Mouse (Mus musculus): ENCODE results near the gene Chn2. TPM values are rescaled to one million over a fixed set of nuclear protein-coding genes. Genes with fewer than 3 reads are reported as not detected.

Chn2 gene
- polyA plus RNA-seq, 1 experiment, result 574 TPM

DNA sequence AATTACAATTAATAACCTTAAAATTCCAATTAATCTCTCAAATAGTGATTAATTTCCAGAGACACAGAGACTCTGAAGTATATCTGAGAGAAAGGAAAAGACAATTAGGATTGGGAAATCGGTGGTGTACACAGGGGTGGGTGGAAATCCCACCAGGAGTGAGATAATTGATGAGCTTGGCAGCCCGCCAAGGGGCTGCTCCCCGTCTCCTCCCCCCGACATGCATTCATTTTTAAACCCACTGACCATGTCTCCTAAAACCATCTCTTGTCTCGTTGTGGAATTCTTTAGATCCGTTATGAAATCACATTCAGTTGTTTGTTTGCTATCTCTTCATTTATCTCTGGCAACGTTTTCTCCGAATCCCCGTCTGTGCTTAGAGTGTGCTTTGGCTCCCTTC lies 22.0 kb downstream of the Chn2 start:
- WGBS, result 5% methylated on average over 9 of the region's 9 CpGs
- peak overlapping the region; percentile 63 for H3K27ac ChIP-seq (ENCODE audit: insufficient read depth, low read length)
- TF ChIP-seq POLR2A (IDR thresholded peaks at IDR 0.05; ENCODE audit: borderline replicate concordance, insufficient read depth, low read length) (no peak), CTCF (IDR thresholded peaks at IDR 0.05; ENCODE audit: borderline replicate concordance, insufficient read depth, low read depth, low read length) (no peak)
- no peak for DNase-seq
- no peaks in the 10 kb centered on the region for H3K27me3 ChIP-seq (ENCODE audit: control insufficient read depth, insufficient read depth, low read length)
- peaks cover 42% of the 10 kb centered on the region for H3K4me1 ChIP-seq (ENCODE audit: control insufficient read depth, insufficient read depth, low read length)
- peak overlapping the region; percentile 19 for H3K4me3 ChIP-seq (replicated peaks; ENCODE audit: insufficient read depth, low read depth, low read length)

DNA sequence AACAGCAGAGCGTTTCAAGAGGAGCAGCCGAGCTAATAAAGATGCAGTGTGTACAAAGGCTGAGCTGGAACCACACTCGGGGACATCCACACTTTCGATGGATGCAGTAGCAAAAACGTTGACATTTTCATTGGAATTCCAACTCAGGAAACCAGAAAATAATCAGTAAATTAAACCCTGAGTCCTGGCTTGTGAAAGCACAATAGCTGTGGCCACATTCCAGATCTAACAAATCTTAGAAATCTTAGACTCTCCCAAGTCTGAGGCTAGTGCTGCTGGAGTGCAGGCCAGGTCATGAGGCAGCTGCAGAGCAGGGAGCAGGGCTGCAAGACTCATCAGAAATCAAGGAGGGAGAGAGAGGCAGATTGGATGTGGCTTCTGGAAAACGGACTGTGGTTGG lies 24.5 kb downstream of the Chn2 start:
- no peaks in the 10 kb centered on the region for H3K27me3 ChIP-seq (ENCODE audit: control insufficient read depth, insufficient read depth, low read length)
- 28% methylated on average over 6 of the region's 6 CpGs for WGBS
- TF ChIP-seq CTCF (IDR thresholded peaks at IDR 0.05; ENCODE audit: borderline replicate concordance, insufficient read depth, low read depth, low read length) (no peak), POLR2A (IDR thresholded peaks at IDR 0.05; ENCODE audit: borderline replicate concordance, insufficient read depth, low read length) (no peak)

DNA sequence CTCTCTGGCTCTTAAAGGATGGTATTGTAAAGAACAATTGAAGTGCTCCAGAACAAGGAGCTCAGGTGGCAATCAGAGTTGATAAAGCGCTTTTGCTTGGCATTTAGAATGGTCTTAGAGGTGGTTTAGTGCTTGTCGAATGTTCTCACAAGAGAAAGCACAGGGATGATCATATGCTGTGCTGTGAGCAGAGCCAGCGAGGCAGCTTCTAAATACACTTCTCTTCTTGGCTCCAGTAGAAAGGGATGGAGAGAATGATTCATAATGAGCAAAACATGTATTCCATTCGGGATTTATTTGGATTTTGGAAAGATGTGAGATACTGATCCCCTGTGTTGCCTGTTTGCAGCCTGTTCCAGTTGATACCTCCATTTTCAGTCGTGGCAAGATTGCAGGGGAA lies 28.0 kb downstream of the Chn2 start:
- peaks cover 34% of the 10 kb centered on the region for H3K4me1 ChIP-seq (ENCODE audit: control insufficient read depth, insufficient read depth, low read length)
- WGBS, result 23% methylated on average over 5 of the region's 5 CpGs
- TF ChIP-seq CTCF (IDR thresholded peaks at IDR 0.05; ENCODE audit: borderline replicate concordance, insufficient read depth, low read depth, low read length), result no peak
- no peak for TF ChIP-seq POLR2A (IDR thresholded peaks at IDR 0.05; ENCODE audit: borderline replicate concordance, insufficient read depth, low read length)
- no peak for DNase-seq
- H3K4me3 ChIP-seq (replicated peaks; ENCODE audit: insufficient read depth, low read depth, low read length), result no peak overlapping the region
- H3K27ac ChIP-seq (ENCODE audit: insufficient read depth, low read length), result peak overlapping the region; percentile 71
- no peaks in the 10 kb centered on the region for H3K27me3 ChIP-seq (ENCODE audit: control insufficient read depth, insufficient read depth, low read length)

More for the DNA sequence above, 24.5 kb downstream of the Chn2 start:
- H3K27ac ChIP-seq (ENCODE audit: insufficient read depth, low read length), result peak overlapping the region; percentile 34; the same call in 1 of the 2 replicates
- no peak for DNase-seq
- H3K4me3 ChIP-seq (replicated peaks; ENCODE audit: insufficient read depth, low read depth, low read length), result no peak overlapping the region
- peaks cover 38% of the 10 kb centered on the region for H3K4me1 ChIP-seq (ENCODE audit: control insufficient read depth, insufficient read depth, low read length)

DNA sequence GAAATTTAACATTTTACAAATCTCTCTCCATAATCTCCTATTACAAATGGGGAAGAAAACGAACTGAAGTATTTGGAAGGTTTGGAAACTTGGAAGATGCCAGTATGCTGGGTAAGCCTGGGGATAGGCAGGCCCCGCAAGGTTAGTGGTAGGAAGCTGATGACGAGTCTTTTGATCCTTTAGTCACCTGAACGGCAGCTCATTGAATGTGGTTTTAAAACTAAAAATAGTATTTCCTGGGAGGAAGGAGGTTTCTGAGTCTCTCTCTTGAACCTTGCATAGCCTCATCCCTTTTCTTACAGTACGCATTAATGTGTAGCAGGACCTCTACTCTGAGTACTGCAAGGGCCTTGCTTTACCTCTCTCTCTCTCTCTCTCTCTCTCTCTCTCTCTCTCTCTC lies 29.5 kb downstream of the Chn2 start:
- Histone ChIP-seq H3K4me1 (ENCODE audit: control insufficient read depth, insufficient read depth, low read length) (peaks cover 39% of the 10 kb centered on the region), H3K27me3 (ENCODE audit: control insufficient read depth, insufficient read depth, low read length) (no peaks in the 10 kb centered on the region), H3K27ac (ENCODE audit: insufficient read depth, low read length) (peak overlapping the region; percentile 93; the same call in 1 of the 2 replicates), H3K4me3 (replicated peaks; ENCODE audit: insufficient read depth, low read depth, low read length) (no peak overlapping the region)
- WGBS, result 39% methylated on average over 5 of the region's 5 CpGs
- no peak for DNase-seq
- TF ChIP-seq CTCF (IDR thresholded peaks at IDR 0.05; ENCODE audit: borderline replicate concordance, insufficient read depth, low read depth, low read length), result no peak
- TF ChIP-seq POLR2A (IDR thresholded peaks at IDR 0.05; ENCODE audit: borderline replicate concordance, insufficient read depth, low read length), result no peak

DNA sequence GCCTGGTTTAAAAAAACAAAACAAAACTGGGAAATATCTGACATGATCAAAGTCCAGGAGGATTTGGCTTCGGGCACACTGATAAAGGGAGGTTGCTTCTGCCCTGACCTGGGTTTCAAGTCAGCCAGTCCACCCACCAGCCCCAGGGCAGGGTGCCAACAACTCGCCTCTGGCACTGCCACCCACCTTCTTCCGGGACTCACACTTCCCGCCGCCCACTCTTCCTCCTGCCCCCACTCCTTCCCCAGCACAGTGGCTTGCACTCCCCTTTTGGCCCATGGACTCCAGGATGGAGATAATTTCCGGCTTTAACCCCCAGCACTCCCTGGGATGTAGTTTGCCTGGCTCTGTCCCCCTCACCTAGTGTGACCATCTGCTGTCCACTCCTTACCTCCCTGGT lies 31.4 kb downstream of the Chn2 start:
- Histone ChIP-seq H3K4me1 (ENCODE audit: control insufficient read depth, insufficient read depth, low read length) (peaks cover 54% of the 10 kb centered on the region), H3K27ac (ENCODE audit: insufficient read depth, low read length) (peak overlapping the region; percentile 86), H3K4me3 (replicated peaks; ENCODE audit: insufficient read depth, low read depth, low read length) (no peak overlapping the region), H3K27me3 (ENCODE audit: control insufficient read depth, insufficient read depth, low read length) (no peaks in the 10 kb centered on the region)
- TF ChIP-seq CTCF (IDR thresholded peaks at IDR 0.05; ENCODE audit: borderline replicate concordance, insufficient read depth, low read depth, low read length) (no peak), POLR2A (IDR thresholded peaks at IDR 0.05; ENCODE audit: borderline replicate concordance, insufficient read depth, low read length) (no peak)
- 8% methylated on average over 6 of the region's 6 CpGs for WGBS
- peak; percentile 95 to 96 for DNase-seq

DNA sequence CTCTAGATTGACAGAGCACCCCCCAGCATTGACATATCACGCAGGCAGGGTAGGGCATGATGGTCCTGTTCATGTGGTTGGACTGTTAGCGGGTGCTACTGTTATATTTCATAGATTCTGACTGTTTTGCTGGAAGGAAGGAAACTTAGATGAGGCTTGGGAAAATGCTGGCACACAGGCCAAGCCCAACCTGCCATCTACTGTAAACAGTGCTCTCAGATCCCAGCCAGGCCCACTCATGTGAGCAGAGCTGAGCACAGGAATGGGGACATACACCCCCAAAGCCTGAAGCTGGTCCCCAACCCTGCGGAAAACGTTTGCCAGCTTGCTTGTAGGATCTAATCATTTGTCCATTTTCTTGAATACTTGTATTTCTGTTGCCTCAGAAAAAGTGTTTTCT lies 32.1 kb downstream of the Chn2 start:
- TF ChIP-seq CTCF (IDR thresholded peaks at IDR 0.05; ENCODE audit: borderline replicate concordance, insufficient read depth, low read depth, low read length), result no peak
- TF ChIP-seq POLR2A (IDR thresholded peaks at IDR 0.05; ENCODE audit: borderline replicate concordance, insufficient read depth, low read length), result 0 out of 2 replicates have a peak, but pooled peaks have one; percentile 2
- Histone ChIP-seq H3K27ac (ENCODE audit: insufficient read depth, low read length) (peak overlapping the region; percentile 86), H3K4me1 (ENCODE audit: control insufficient read depth, insufficient read depth, low read length) (peaks cover 62% of the 10 kb centered on the region), H3K4me3 (replicated peaks; ENCODE audit: insufficient read depth, low read depth, low read length) (no peak overlapping the region), H3K27me3 (ENCODE audit: control insufficient read depth, insufficient read depth, low read length) (no peaks in the 10 kb centered on the region)
- WGBS, result 18% methylated on average over 4 of the region's 4 CpGs
- peak in 1 of 2 experiments; percentile 69 for DNase-seq

DNA sequence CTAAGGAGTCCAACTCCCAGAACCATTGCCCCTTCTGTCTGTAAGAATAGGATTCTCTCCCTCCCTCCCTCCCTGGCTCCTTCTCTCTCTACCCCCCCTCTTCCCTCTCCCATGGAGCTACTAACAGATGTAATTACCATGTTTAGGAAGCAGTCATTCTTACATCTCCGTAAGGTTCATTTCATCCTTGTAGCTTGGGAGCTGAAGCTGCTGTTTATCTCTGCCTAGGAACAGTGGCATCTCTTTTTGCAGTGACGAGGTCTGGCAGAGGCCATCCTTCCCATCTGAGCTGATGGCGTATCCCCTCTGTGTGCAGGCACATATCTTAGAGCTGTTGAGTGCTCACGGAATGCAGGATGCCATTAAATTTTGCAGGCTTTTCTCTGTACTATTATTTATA lies 35.1 kb downstream of the Chn2 start:
- Histone ChIP-seq H3K27me3 (ENCODE audit: control insufficient read depth, insufficient read depth, low read length) (no peaks in the 10 kb centered on the region), H3K4me3 (replicated peaks; ENCODE audit: insufficient read depth, low read depth, low read length) (no peak overlapping the region), H3K4me1 (ENCODE audit: control insufficient read depth, insufficient read depth, low read length) (peaks cover 72% of the 10 kb centered on the region), H3K27ac (ENCODE audit: insufficient read depth, low read length) (peak overlapping the region; percentile 93)
- WGBS, result 18% methylated on average over 4 of the region's 4 CpGs
- TF ChIP-seq CTCF (IDR thresholded peaks at IDR 0.05; ENCODE audit: borderline replicate concordance, insufficient read depth, low read depth, low read length) (no peak), POLR2A (IDR thresholded peaks at IDR 0.05; ENCODE audit: borderline replicate concordance, insufficient read depth, low read length) (no peak)
- DNase-seq, result no peak

DNA sequence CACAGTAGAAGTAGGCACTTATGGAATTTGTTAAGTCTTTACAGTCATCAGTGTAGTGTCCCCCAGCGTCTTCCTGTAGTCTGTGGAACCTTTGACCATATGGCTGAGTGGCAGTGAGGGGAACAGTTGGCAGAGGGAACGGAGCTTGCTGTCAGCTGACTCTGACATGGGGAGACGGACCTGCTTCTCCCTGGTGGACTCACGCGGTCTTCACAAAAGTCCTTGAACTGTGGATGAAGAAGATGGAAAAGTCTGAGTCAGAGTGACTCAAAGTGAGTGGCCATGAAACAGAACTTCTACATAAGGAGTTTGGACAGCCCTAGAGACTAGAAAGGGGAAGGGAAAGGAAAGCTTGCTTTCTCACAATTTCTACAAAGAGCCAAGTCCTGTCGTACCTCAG lies 36.1 kb downstream of the Chn2 start:
- H3K4me3 ChIP-seq (replicated peaks; ENCODE audit: insufficient read depth, low read depth, low read length), result no peak overlapping the region
- peak; percentile 75 to 87 for DNase-seq
- H3K4me1 ChIP-seq (ENCODE audit: control insufficient read depth, insufficient read depth, low read length), result peaks cover 70% of the 10 kb centered on the region
- TF ChIP-seq CTCF (IDR thresholded peaks at IDR 0.05; ENCODE audit: borderline replicate concordance, insufficient read depth, low read depth, low read length), result no peak
- no peak for TF ChIP-seq POLR2A (IDR thresholded peaks at IDR 0.05; ENCODE audit: borderline replicate concordance, insufficient read depth, low read length)
- no peaks in the 10 kb centered on the region for H3K27me3 ChIP-seq (ENCODE audit: control insufficient read depth, insufficient read depth, low read length)
- WGBS, result 17% methylated on average over 6 of the region's 6 CpGs
- peak overlapping the region; percentile 29 for H3K27ac ChIP-seq (ENCODE audit: insufficient read depth, low read length)

Measured in cerebellum, adult 2 months (tissue).